Mouse (Mus musculus): ENCODE results near the gene Mlf2. TPM values are rescaled to one million over a fixed set of nuclear protein-coding genes. Genes with fewer than 3 reads are reported as not detected.

The Mlf2 gene
- 100 to 1,000 TPM; 103 to 117 TPM for total RNA-seq (2023)

GRCm38 (mm10) chr6:124930754-124931524 lies at the start of gene Mlf2:
Gene Mlf2 (plus strand): TSS chr6:124931386.

DNA sequence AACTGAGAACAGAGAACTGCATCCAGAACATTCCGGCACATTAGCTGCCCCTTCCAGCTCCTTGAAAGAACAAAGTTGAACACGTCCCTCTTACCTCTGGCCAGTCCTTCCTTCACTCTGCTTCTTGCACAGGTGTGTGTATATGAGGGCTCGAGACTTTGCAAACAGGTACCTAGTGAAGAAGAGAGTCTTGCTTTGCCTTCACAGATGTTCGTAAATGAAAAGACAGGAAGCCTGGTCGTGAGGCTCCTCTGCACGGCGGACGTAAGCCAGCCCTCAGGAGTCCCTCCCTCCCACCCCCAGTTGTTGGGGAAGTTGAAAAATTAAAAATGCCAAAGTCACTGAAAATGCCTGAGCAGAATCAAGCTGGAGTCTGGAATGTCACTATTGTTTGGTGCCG lies 43.2 kb upstream of the Mlf2 start, which contains the start of gene Cd4:
Gene Cd4 (minus strand): TSS at position 236 of the 400 bp plus-strand sequence.

GRCm38 (mm10) chr6:124911533-124912218 lies 19.5 kb upstream of the Mlf2 start, which contains the start of gene Lag3:
Gene Lag3 (minus strand): TSS chr6:124911705.

GRCm38 (mm10) chr6:124919695-124920317 lies 11.4 kb upstream of the Mlf2 start, which contains the start of gene Ptms:
Gene Ptms (minus strand): TSS chr6:124920103.

DNA sequence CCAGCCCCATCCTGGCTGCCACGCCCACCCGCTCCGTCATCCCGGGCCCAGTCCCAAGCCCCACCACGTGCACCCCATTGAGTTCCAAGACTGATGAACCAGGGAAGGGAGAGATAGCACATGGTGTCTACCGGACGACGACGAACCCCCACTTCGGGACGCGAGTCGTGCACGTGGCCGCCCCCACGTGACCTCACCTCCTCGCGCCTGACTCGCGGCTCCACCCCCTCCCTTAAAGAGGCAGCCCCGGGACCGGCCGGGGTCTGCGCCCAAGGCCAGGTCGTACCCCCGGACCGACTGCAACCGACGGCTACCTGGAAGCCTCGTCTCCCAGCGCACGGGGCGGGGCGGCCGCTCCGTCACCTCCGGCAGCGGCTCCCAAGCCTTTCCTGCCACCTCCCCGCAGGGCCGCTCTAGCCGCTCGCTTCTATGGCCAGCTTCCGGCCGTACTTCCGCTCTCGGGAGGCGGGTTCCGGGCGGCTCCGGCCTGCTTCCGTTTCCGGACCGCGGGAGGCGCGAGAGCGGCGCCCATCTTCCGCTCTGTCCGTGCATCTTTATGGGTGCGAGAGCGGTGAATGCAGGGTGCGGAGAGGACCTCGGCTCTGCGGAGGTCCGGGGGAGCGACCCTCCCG lies 34.0 kb downstream of the Mlf2 start, which contains the start of gene Cops7a:
Gene Cops7a (minus strand): TSS at position 451 of the 632 bp plus-strand sequence.

Other genes starting within 250 kb of the Mlf2 start
- 100 to 1,000 TPM; 125 to 132 TPM for gene Emg1, start 219.2 kb upstream of the Mlf2 start, total RNA-seq (2023)
- 100 to 1,000 TPM; 226 to 235 TPM for gene Phb2, start 219.1 kb upstream of the Mlf2 start, total RNA-seq (2023)
- 100 to 1,000 TPM; 669 to 751 TPM for gene Ptpn6, start 192.7 kb upstream of the Mlf2 start, total RNA-seq (2023)
- 100 to 1,000 TPM; 246 to 277 TPM for gene Grcc10, start 190.0 kb upstream of the Mlf2 start, total RNA-seq (2023)
- not detected for gene Gm45234, start 175.4 kb upstream of the Mlf2 start, total RNA-seq (2023)
- gene Atn1, start 174.9 kb upstream of the Mlf2 start, total RNA-seq (2023), result 10 to 100 TPM; 25.7 to 42.9 TPM
- gene Eno2, start 161.7 kb upstream of the Mlf2 start, total RNA-seq (2023), result 1 to 10 TPM in 1 of 2 experiments, under 1 TPM in 1; 0.95 to 1.9 TPM
- gene Lrrc23, start 151.7 kb upstream of the Mlf2 start, total RNA-seq (2023), result 1 to 10 TPM; 3.1 to 7.8 TPM
- gene Spsb2, start 122.7 kb upstream of the Mlf2 start, total RNA-seq (2023), result 1 to 10 TPM; 7.1 to 8.9 TPM
- 10 to 100 TPM; 54.5 to 58.7 TPM for gene Tpi1, start 117.1 kb upstream of the Mlf2 start, total RNA-seq (2023)
- gene Usp5, start 101.9 kb upstream of the Mlf2 start, total RNA-seq (2023), result 10 to 100 TPM; 84.4 to 95.0 TPM
- 1 to 10 TPM; 1.8 to 4.2 TPM for gene Cdca3, start 101.8 kb upstream of the Mlf2 start, total RNA-seq (2023)
- gene Gnb3, start 91.1 kb upstream of the Mlf2 start, total RNA-seq (2023), result under 1 TPM in 1 of 2 experiments, not detected in 1; 0.30 TPM
- not detected for gene P3h3, start 73.6 kb upstream of the Mlf2 start, total RNA-seq (2023)
- under 1 TPM; 0.15 to 0.47 TPM for gene Gpr162, start 67.4 kb upstream of the Mlf2 start, total RNA-seq (2023)
- gene Cd4, start 43.2 kb upstream of the Mlf2 start, total RNA-seq (2023), result under 1 TPM; 0.36 to 0.61 TPM
- gene Lag3, start 19.7 kb upstream of the Mlf2 start, total RNA-seq (2023), result under 1 TPM; 0.27 to 0.44 TPM
- 10 to 100 TPM; 40.0 to 57.1 TPM for gene Ptms, start 11.3 kb upstream of the Mlf2 start, total RNA-seq (2023)
- 10 to 100 TPM; 56.3 to 59.5 TPM for gene Cops7a, start 34.2 kb downstream of the Mlf2 start, total RNA-seq (2023)
- gene Pianp, start 65.3 kb downstream of the Mlf2 start, total RNA-seq (2023), result under 1 TPM; 0.27 to 0.55 TPM
- gene Zfp384, start 77.8 kb downstream of the Mlf2 start, total RNA-seq (2023), result 100 to 1,000 TPM in 1 of 2 experiments, 10 to 100 TPM in 1; 96.6 to 114 TPM
- gene Ing4, start 108.4 kb downstream of the Mlf2 start, total RNA-seq (2023), result 100 to 1,000 TPM in 1 of 2 experiments, 10 to 100 TPM in 1; 97.1 to 108 TPM
- gene Acrbp, start 118.3 kb downstream of the Mlf2 start, total RNA-seq (2023), result 10 to 100 TPM; 19.3 to 21.8 TPM
- 10 to 100 TPM; 20.3 to 22.2 TPM for gene Lpar5, start 136.5 kb downstream of the Mlf2 start, total RNA-seq (2023)
- 100 to 1,000 TPM; 359 to 376 TPM for gene Chd4, start 164.6 kb downstream of the Mlf2 start, total RNA-seq (2023)
- 10 to 100 TPM; 36.5 to 40.2 TPM for gene Nop2, start 200.5 kb downstream of the Mlf2 start, total RNA-seq (2023)
- 10 to 100 TPM; 40.3 to 48.0 TPM for gene Iffo1, start 213.9 kb downstream of the Mlf2 start, total RNA-seq (2023)
- 100 to 1,000 TPM; 404 to 406 TPM for gene Gapdh, start 235.1 kb downstream of the Mlf2 start, total RNA-seq (2023)

All from B cell, adult 67 days (primary cell).